Mouse (Mus musculus) spleen, adult 12 weeks (tissue): ENCODE data around the gene Ift80.
A peak's percentile ranks its signal among the peaks of the same experiment; 100 is the strongest.
"Not testable (repeated sequence)": the region's sequence is repeated elsewhere in the genome, so short reads cannot be mapped to it uniquely, and the experiment has no call there.

Experiments used
- DNase-seq: peaks from one replicate; pipeline ENCODE4 v3.0.0; 2022; ENCODE audit warnings: low spot score

Gene Ift80

DNA sequence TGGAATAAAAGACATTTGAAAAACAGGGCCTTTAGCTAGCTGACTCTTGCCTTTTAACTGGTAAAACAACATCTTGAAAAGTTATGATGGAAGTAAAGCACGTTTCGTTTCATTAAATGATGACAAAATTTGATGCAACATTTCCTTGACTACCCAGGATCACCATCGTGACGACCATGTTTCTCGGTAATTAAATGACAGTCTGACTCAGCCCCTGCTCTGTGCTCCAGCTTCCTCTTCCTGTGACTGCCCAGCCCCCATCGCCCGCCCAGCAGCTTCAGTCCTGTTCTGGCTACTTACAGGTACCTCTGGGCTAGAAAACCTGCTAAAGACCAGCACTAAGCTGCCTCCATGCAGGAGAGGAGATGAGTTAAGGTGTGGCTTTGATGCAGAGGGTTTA is 70.1 kb downstream of the Ift80 start:
- no peak for DNase-seq

DNA sequence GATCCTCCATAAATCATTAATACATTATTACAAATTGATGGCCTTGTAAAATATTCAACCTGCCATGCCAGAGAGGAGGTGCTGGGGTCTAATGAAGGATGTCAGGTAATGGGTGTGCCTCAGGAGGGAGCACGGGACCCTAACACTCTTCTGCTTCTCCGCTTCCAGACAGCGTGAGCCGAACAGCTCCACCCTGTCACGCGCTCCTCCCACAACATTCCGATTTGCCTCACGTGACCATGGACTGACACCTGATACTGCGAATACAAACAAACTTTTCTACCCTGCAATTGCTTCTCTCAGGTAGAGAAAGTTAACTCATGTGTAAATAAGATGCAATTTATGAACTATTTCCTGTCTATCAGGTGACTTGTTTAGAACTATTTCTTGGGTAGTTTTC is 75.8 kb downstream of the Ift80 start:
- DNase-seq, result no peak

DNA sequence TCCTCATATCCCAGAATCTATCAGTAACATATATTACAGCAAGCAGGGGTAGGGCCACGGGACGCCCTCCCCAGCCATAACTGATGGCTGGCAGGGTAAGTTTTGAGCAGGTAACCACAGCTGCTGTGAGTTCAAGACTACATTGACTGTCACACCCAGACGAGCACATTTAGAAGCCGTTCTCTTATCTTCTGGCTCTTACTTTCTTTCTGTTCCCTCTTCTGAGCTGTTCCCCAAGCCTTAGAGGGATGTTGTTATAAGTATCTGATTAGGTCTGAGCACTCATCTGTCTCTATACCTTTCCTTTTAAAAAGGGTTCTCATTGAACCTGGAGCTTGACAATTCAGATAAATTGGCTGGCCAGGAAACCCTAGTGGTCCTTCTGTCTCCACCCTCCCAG is 96.9 kb downstream of the Ift80 start:
- no peak for DNase-seq

DNA sequence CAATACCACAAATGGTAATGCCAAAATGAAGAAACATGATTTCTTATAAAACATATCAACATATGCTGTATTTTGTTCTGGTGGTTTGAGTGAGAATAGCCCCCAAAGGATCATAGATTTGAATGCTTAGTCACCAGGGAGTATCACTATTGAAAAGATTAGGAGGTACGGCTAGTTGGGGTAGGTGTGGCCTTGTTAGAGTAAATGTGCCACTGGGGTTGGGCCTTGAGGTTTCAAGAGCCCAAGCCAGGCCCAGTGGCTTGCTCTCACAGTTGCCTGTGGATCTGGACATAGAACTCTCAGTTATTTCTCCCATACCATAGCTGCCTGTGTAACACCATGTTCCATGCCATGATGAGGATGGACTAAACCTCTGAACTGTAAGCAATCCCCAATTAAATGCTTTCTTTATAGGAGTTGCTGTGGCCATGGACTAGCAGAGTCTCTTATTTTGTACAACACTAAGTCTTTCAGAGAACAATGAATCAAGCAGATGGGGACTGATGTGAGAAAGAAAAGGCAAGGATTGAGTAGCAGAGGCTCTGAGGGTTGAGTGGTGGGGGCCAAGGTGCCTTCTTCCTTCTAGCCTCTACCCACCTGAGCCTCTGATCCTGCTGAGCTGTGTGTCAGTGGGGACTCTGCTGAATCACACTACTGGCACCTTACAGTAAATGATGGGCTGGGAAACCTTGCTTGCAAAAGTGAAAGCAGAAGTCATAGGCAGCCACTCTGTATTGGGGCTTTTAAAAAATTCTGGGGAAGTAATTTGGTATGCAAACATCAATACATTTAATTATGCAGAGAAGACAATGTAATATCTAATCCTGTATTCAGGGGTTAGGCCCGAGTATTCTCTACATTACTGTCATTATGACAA is 99.2 kb downstream of the Ift80 start:
- no peak for DNase-seq

DNA sequence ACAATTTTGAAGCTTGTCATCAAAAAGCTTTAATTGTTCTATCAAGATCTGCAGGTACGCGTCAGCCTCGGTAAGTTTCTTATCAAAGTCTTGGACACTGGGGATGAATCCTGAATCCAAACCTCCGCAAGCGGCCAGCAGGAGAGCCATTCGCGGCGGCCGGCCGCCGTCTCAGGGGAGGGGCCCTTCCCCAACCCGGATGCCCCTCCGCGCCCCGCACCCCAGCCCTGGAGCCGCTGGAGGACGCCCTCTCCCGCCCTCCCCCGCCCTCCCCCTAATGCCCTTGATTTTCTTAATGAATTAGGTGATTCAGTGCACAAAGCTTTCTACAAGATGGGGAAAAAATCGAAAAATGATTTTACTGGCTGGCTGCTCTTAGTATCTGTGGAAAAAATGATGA is 101.7 kb downstream of the Ift80 start:
- DNase-seq, result not testable (repeated sequence)

DNA sequence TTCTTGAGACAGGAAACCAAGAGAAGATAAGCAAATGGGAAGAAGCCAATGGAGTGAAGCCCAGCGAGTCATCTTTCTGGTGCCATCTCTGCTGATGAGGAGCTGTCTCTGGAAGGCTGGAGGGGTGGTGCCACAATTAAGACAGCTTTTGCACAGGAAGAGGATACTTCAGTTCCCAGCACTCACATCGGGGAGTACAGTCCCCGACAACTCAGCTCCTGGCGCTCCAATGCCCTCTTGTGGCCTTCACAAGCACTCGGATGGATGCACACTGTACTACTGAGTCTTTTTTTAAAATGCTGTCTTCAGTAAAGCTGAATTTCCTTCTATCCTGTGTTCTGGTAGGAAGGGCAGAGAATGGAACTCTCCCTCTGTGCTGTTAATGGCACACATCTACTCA is 107.2 kb downstream of the Ift80 start:
- DNase-seq, result no peak

DNA sequence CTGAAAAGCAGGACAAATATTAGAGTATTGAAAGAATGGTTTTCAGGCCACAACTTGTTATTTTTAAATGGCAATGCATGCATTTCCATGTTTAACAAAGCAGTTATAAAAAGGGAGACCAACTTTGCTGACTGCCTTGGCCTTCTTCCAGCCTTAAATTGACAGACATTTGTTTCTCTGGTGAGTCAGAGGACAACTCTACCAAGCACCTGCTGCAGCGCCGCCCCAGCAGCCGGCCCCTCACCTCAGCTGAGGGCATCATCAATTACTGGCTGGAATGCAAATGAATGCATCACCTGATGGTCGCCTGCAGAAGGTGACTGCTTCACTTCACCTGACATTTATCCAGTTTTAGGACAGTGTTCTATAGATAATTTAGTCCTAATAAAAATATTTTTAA is 108.9 kb downstream of the Ift80 start:
- no peak for DNase-seq

DNA sequence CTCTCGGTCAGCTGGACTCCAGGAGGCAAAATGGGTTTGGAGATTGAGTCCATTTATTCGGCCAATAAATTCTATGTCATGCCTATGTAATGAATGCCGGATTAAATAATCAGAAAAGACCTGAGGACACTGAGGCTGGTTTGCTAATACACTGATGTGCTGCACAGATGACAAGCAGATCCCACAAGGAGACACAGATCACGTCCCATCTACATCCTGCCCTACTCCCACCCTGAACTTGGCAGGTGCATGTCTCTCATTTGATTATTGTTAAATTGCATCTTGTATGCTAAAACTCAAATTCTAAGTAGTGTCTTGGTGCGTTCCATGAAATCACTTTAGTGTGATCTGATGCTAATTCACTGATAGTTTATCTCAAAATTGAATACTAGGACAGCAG is 117.5 kb downstream of the Ift80 start:
- no peak for DNase-seq

DNA sequence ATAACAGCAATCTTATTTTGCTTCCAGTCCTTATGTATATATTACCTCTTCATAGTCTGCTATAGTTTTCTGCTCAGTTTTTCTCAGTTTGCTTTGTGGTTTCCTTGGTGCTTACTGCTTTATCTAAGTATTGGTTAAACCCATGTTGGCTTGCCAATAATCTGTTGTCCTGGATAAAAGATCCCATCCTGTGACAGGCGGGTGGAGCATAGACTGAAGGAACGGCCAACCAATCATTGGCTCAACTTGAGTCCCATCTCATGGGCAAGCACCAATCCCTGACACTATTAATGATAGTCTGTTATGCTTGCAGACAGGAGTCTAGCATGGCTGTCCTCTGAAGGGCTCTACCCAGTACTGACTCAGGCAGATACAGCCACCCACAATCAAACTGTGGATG is 130.3 kb downstream of the Ift80 start:
- no peak for DNase-seq

DNA sequence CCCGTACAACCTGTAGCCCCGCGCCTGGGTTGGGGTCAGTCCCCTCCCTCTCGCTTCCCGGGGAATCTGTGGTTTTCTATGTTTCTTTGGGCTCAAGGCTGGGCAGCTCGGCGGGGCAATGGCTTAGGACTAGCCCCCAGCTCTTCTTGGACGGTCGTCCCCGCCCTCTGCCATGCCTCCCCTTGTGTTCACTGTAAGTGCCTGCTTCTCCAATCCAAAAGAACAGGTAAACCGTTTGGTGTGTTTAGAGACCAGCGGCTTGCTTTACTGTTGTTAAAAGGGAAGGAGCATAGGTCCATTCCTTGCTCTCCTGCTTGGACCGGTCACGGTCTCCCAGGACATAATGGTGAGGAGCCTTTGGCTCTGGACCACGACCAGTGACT is 133.8 kb downstream of the Ift80 start:
- DNase-seq, result no peak

DNA sequence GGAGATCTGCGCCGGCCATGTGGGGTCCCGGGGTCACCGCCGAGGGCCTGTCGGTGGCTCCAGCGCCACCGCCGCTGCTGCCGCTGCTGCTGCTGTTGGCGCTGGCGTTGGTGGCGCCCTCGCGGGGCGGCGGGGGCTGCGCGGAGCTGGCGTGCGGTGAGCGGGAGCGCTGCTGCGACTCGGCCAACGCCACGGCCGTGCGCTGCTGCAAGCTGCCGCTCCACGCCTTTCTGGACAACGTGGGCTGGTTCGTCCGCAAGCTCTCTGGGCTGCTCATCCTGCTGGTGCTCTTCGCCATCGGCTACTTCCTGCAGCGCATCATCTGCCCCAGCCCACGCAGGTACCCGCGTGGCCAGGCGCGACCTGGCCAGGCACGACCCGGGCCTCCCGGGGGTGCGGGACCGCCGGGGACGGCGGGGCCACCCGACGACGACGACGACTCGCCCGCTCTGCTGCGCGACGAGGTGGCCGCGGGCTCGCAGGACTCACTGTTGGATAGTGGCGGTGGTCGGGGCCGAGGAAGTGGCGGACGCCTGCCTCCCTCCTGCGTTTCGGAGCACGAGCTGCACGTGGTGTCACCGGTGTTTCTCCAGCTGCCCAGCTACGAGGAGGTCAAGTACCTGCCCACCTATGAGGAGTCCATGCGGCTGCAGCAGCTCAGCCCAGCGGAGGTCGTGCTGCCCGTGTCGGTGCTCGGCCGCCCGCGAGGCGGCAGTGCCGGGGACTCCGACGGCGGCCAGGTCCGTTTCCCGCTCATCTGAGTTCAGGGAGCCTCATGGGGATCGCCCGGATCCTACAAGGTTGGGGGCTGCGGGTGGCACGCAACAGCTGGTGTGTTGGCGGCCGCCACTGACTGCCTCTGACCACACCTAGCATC is 134.4 kb downstream of the Ift80 start:
- DNase-seq, result peak; percentile 1

DNA sequence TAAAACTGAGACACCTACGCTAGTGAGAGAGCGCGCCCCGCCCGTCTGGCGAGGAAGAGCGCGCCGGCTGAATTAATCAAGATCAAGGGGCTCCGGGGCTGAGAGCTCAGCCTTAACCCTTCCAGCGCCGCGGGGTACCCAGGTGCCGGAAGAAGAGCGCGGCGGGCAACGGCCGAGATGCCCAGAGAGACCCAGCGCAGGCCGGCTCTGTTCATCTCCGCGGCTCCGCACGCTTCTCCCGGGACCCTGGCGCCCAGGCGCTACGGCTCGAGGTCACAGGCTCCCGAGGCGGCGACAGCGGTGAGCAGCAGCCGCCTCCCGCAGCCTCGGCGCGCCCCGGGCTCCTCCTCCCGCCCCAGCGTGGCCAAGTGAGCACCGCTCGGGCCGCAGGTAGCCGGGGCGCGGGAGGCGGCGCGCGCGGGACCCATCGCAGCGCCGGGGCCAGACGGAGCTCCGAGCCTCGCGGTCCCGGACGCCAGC is 135.1 kb downstream of the Ift80 start, which contains the start of gene 1110032F04Rik:
Gene 1110032F04Rik (plus strand): TSS at position 376 of the 480 bp plus-strand sequence.
- peak; percentile 1 for DNase-seq

DNA sequence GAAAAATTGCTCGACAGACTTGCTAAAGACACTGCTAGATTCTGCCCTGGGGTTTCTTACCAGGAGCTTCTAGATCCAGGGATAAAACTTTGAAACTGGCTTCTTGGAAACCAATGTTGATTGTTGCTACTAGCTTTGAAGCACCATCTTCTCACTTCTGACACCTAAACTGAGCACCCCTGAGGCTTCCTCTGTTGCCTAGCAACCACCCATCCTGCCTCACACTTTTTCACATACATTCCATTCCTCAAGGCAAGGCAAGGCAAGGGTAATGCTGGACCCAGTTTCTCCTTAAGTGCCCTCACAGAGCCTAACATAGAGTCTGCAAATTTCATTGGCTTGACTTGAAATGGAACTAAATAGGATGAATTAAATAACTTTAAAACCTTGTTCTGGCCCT is 152.0 kb downstream of the Ift80 start:
- no peak for DNase-seq

DNA sequence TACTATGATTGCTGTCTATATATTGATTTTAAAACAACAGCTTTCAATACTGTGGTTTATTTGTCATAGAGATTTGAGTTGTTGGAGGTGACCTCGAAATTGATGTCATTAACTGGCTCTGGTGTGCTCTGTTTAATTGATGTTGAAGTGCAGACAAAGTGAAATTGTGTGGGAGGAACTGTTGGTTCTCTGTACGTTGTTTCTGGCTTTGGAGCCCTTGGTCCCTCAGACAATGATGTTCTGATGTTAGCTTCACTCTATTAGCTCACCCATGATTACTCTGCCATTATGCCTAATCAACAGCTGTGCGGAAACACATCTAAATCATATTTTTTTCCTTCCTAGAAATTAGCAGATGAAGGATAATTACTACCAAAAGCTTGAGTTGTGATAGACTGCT is 156.0 kb downstream of the Ift80 start:
- no peak for DNase-seq

DNA sequence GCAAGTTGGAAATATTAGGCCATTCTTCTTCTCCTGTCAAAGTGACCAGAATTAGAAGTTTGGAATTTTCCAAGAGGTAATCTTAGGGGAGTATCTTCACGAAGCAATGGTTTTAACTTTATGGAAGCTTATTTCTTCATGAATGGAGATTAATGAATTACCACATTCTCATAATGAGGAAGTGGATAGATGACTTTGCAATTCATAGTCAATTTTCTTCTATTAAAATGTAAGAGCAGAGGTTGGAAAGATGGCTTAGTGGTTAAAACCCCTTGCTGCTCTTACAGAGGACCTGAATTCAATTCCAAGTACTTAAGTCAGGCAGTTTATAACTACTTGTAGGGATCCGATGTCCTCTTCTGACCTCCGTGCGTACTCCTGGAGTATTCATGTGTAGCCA is 160.3 kb downstream of the Ift80 start:
- no peak for DNase-seq
